Mouse (Mus musculus): ENCODE results near the gene Eif6.

DNA sequence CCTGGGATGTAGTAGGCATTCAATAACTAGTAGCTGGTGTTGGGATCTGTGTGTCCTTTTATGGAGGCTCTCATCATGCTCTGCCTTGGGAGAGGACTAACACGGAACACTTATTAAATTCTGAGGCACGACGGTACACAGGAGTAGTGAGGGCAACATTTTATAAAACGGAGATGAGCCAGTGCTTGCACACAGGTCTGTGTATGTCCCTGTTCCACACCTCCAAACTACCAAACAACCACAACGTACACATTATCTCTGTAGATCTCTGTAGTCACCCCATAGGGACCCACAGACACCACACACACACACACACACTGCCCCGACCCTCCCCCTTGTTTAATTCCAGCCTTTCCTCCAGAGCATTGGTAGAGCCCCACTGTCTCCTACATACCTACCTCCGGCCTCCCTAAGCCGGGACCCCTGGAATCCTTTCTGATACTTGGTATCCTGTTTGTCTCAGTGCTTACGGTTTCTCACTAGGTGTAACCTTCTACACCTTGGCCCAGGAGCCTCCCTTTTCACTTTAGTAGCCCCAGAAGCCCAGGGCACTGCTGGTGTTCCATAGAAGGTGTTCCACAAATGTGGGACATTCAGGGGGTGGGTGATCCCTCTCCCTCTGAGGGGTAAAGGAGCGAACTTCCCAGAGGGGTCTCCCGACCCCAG, 52.3 kb downstream of the Eif6 start:
- no peak for TF ChIP-seq CTCF (IDR thresholded peaks at IDR 0.05; ENCODE audit: control insufficient read depth, insufficient read depth, insufficient read length)
- no peak for TF ChIP-seq MYOD1 (IDR thresholded peaks at IDR 0.05; ENCODE audit: control insufficient read depth, insufficient read length, low read depth)
- TF ChIP-seq MAX (IDR thresholded peaks at IDR 0.05): no peak
- no peak for TF ChIP-seq FOSL1 (IDR thresholded peaks at IDR 0.05; ENCODE audit: insufficient read depth, low read length, poor library complexity, severe bottlenecking)
